Mouse (Mus musculus) heart, postnatal 0 days (tissue): ENCODE data around the gene Klhl25. TPM values are rescaled to one million over a fixed set of nuclear protein-coding genes. Genes with fewer than 3 reads are reported as not detected.

Experiments
- ATAC-seq: fragments of 200-750 bp; cut with Nextera tagmentation; 2 replicates; pipeline ENCODE4 v1.8.0; 2017; ENCODE audit warnings: low read depth, moderate number of reproducible peaks, moderate library complexity; ENCODE audit not compliant: insufficient read depth
- DNase-seq: peaks from one replicate; pipeline ENCODE4 v3.0.0-alpha.2; 2016; ENCODE audit warnings: low spot score
- H3K27ac ChIP-seq: fragments of 300-500 bp; sonication (generic); 2 replicates; pipeline ENCODE4 v1.5.1; 2014; ENCODE audit warnings: low read depth, mild to moderate bottlenecking
- H3K27me3 ChIP-seq: fragments of 300-500 bp; sonication (generic); 2 replicates; pipeline ENCODE4 v1.6.1; 2014; ENCODE audit warnings: low read length, mixed read lengths; ENCODE audit not compliant: control insufficient read depth, insufficient read depth
- H3K36me3 ChIP-seq: fragments of 300-500 bp; sonication (generic); replicated peaks from 2 replicates; pipeline ENCODE4 v1.6.1; 2014; ENCODE audit warnings: low read length, mixed read lengths; ENCODE audit not compliant: control insufficient read depth, insufficient read depth
- H3K4me1 ChIP-seq: fragments of 300-500 bp; sonication (generic); 2 replicates; pipeline ENCODE4 v1.6.1; 2014; ENCODE audit warnings: antibody characterized with exemption; ENCODE audit not compliant: control insufficient read depth, insufficient read depth
- H3K4me2 ChIP-seq: fragments of 300-500 bp; sonication (generic); 2 replicates; pipeline ENCODE4 v1.6.1; 2014; ENCODE audit warnings: low read depth, mild to moderate bottlenecking, low read length, moderate library complexity
- H3K4me3 ChIP-seq: fragments of 300-500 bp; sonication (generic); 2 replicates; pipeline ENCODE4 v1.5.1; 2014; ENCODE audit warnings: low read depth, low read length
- H3K9ac ChIP-seq: fragments of 300-500 bp; sonication (generic); replicated peaks from 2 replicates; pipeline ENCODE4 v1.6.1; 2014; ENCODE audit warnings: low read depth, low read length, mixed read lengths
- H3K9me3 ChIP-seq: fragments of 300-500 bp; sonication (generic); replicated peaks from 2 replicates; pipeline ENCODE4 v1.6.1; 2016; ENCODE audit warnings: low read length; ENCODE audit not compliant: control insufficient read depth
- CTCF ChIP-seq: IDR thresholded peaks from 2 replicates; pipeline ENCODE4 v1.5.1; 2016; ENCODE audit warnings: antibody characterized with exemption, control low read depth, low read depth
- EP300 ChIP-seq: IDR thresholded peaks from 2 replicates; pipeline ENCODE4 v1.6.1; 2016; ENCODE audit warnings: antibody characterized with exemption, low read depth
- WGBS: fragments of 180-500 bp; shearing (Covaris S2); extraction: QIAGEN DNeasy Blood & Tissue Kit; methylation state at CpG from one replicate; pipeline ENCODE4 v1.1.7; 2014; 5-methylcytosine and 5-hydroxymethylcytosine counted together
- polyA plus RNA-seq: library from polyadenylated mRNA; unstranded; fragments of >200 nt; fragmentation: Nextera tagmentation; extraction: Ambion mirVana; gene quantifications from 2 replicates; pipeline ENCODE4 v1.2.1, GENCODE M21; 2015
- total RNA-seq: library from RNA; depleted of rRNA; stranded (reverse); fragments of >200 nt; gene quantifications from 2 replicates; pipeline ENCODE4 v1.2.3, GENCODE M21; 2014; ENCODE audit warnings: low replicate concordance

The Klhl25 gene
- total and polyA plus RNA-seq, 2 experiments from 2014 or later, result 5.7 to 20.7 TPM

GRCm38 (mm10) chr7:75891466-75891865, 43.4 kb downstream of the Klhl25 start:
- Histone ChIP-seq H3K36me3 (no peaks in the 10 kb centered on the region), H3K27ac (no peak overlapping the region), H3K4me3 (no peak overlapping the region), H3K9me3 (no peaks in the 10 kb centered on the region), H3K9ac (no peak overlapping the region), H3K4me1 (no peaks in the 10 kb centered on the region), H3K27me3 (no peaks in the 10 kb centered on the region), H3K4me2 (no peak overlapping the region)
- ATAC-seq (no peak), DNase-seq (no peak)
- TF ChIP-seq CTCF (no peak), EP300 (no peak)
- 84% methylated on average over 4 of the region's 4 CpGs for WGBS

DNA sequence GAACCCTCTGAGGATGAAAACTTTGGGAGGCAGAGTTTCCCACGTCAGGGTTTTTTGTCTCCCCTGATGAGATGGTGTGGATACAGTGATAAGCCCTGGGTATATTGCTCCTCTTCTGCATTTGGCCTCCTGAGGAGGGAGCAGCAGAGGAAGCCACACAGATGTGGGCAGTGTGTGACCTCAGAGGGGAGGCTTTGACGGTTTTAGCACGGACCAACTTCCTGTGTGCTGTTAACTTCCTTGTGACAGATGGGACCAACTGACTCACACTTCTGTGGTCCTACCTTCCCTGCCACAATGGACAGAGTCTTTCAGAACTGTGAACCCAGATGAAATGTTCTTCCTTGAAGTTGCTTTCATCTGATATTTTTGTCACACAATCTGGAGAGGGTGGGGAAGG, 44.6 kb downstream of the Klhl25 start:
- Histone ChIP-seq H3K4me1 (no peaks in the 10 kb centered on the region), H3K27me3 (no peaks in the 10 kb centered on the region), H3K9ac (no peak overlapping the region), H3K36me3 (no peaks in the 10 kb centered on the region), H3K4me2 (no peak overlapping the region), H3K27ac (no peak overlapping the region), H3K4me3 (no peak overlapping the region), H3K9me3 (no peaks in the 10 kb centered on the region)
- TF ChIP-seq CTCF (no peak), EP300 (no peak)
- ATAC-seq (no peak), DNase-seq (no peak)
- 46% methylated on average over 3 of the region's 3 CpGs for WGBS

DNA sequence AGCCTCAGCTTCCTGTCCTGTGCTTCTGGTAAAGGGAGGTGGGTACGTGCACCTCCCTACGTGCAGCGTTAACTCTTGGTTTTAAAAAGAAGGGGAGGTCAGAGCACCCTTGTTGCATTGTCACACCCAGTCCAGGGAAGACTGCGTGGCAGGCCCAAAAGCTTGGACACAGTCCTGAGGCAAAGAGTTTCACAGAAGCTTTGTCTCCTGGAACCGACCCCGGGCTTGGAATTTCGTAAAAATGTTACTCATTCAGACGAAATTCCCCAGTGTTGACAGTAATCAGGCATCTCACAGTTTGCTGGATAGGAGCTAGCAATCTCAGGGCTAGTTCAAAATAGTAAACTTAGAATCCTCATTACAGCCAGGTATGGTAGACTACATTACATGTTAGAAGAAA, 45.6 kb downstream of the Klhl25 start:
- no peaks in the 10 kb centered on the region for H3K9me3 ChIP-seq
- H3K36me3 ChIP-seq, result no peaks in the 10 kb centered on the region
- ATAC-seq (no peak), DNase-seq (no peak)
- TF ChIP-seq CTCF (no peak), EP300 (no peak)
- H3K4me1 ChIP-seq, result no peaks in the 10 kb centered on the region
- no peaks in the 10 kb centered on the region for H3K27me3 ChIP-seq
- H3K4me2 ChIP-seq, result no peak overlapping the region
- H3K27ac ChIP-seq, result no peak overlapping the region
- no peak overlapping the region for H3K9ac ChIP-seq
- WGBS, result 72% methylated on average over 8 of the region's 8 CpGs
- no peak overlapping the region for H3K4me3 ChIP-seq

DNA sequence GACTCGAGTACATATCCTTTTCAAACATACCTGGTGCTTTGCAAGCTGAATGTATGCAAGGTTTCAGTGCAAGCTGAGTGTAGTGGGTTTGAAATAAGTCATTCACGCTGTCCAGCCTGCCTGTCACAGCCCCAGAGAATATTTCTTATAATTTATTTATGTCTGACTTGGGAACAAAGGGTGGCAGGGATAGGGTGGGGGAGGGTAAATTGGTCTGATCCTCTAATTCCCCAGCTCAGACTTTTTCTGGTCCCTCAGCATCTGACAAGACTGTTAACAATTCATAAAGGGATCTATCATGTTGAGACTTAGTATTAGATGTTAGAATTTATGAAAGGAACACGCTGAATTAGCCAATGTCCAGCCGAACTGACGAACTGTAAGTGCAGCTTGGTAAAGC, 48.9 kb downstream of the Klhl25 start:
- Histone ChIP-seq H3K27me3 (no peaks in the 10 kb centered on the region), H3K9ac (no peak overlapping the region), H3K27ac (no peak overlapping the region), H3K9me3 (no peaks in the 10 kb centered on the region), H3K36me3 (no peaks in the 10 kb centered on the region), H3K4me3 (no peak overlapping the region), H3K4me2 (no peak overlapping the region), H3K4me1 (no peaks in the 10 kb centered on the region; the same call in 1 of the 2 replicates)
- no peak for ATAC-seq
- DNase-seq, result no peak
- WGBS, result 78% methylated on average over 5 of the region's 5 CpGs
- TF ChIP-seq CTCF (no peak), EP300 (no peak)

DNA sequence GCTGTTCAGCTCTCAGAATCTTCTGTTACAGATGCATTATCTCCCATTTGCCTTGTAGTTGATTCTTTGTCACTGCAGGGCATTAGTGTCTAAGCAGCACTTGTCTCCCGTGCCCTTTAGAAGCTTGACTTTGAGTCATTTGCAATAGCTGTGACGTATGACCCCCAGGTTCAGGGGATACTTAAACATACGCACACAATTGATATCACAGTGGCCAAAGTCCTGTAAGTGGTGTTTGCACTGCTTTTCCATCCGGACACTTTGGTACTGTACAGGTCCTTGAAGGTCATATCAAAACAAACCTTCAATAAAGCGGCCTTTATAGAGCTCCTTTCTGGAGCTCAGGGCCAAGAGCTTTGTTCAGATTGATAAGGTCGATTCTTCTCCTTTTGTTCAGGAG, 51.0 kb downstream of the Klhl25 start:
- H3K27ac ChIP-seq, result no peak overlapping the region
- no peak overlapping the region for H3K4me3 ChIP-seq
- H3K9ac ChIP-seq, result no peak overlapping the region
- ATAC-seq (no peak), DNase-seq (no peak)
- H3K27me3 ChIP-seq, result no peaks in the 10 kb centered on the region
- TF ChIP-seq CTCF (no peak), EP300 (no peak)
- no peaks in the 10 kb centered on the region for H3K36me3 ChIP-seq
- no peaks in the 10 kb centered on the region; the same call in 1 of the 2 replicates for H3K4me1 ChIP-seq
- WGBS, result 53% methylated on average over 6 of the region's 6 CpGs
- no peaks in the 10 kb centered on the region for H3K9me3 ChIP-seq
- no peak overlapping the region for H3K4me2 ChIP-seq

DNA sequence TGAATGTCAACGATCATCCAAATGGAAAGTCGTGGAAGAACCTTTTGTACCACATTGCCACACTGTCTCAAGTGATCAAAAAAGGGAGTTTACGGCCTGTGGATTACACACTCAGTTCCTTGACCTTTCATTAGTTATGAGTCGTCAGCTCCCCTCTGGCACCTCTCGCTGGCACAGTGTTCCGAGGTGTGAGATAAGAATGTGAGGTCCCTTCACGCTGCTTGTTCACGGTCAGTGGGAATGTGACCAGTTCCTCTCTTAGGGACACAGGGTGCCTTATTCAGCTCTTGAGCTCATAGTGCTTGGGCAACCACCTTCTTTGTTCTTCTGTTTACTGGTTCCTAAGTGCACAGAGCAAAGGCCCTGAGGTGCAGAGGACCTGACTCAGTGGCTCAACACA, 51.4 kb downstream of the Klhl25 start:
- Histone ChIP-seq H3K36me3 (no peaks in the 10 kb centered on the region), H3K9ac (no peak overlapping the region), H3K9me3 (no peaks in the 10 kb centered on the region), H3K27ac (no peak overlapping the region), H3K4me1 (no peaks in the 10 kb centered on the region; the same call in 1 of the 2 replicates), H3K4me3 (no peak overlapping the region), H3K27me3 (no peaks in the 10 kb centered on the region), H3K4me2 (no peak overlapping the region)
- no peak for DNase-seq
- peak; percentile 27; the same call in 1 of the 2 replicates for ATAC-seq
- TF ChIP-seq EP300 (no peak), CTCF (no peak)
- WGBS, result 28% methylated on average over 8 of the region's 8 CpGs
